Mouse (Mus musculus): ENCODE measurements around the gene Cela3b. TPM values are rescaled to one million over a fixed set of nuclear protein-coding genes. Genes with fewer than 3 reads are reported as not detected.
"Not testable (repeated sequence)": the region's sequence is repeated elsewhere in the genome, so short reads cannot be mapped to it uniquely, and the experiment has no call there.

The Cela3b gene
- total RNA-seq, 4 experiments from 2014 or later = not detected

DNA sequence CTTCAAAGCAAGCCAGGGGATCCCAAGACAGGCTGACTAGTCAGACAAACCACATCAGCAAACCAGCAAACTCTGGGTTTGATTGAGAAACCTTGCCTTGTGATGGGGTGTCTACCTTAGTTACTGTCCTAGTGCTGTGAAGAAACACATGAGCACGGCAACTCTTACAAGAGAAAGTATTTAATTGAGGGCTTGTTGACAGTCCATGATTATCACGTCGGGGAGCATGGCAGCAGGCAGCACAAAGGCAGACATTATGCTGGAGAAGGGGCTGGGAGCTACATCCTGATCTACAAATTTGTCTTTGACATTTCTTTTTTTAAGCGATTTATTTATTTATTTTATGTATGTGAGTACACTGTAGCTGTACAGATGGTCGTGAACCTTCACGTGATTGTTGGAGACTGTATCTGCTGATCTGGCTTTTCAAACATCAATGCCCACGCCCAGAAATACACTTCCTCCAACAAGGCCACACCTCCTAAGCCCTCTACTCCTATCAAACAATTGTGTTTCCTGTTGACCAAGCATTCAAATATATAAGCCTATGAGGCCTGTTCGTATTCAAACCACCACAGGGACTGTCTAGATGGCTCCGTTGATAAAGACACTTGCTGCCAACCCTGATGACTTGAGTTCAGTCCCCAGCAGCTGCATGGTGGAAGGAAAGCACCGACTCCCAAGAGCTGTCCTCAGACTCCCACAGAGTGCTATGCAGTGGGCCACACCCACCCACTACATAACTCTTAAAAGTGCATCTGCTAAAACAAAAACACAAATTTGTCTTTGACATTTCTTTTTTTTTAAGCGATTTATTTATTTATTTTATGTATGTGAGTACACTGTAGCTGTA is 12.4 kb downstream of the Cela3b start:
- no peak for DNase-seq (ENCODE audit: low spot score in 2 of 2)

DNA sequence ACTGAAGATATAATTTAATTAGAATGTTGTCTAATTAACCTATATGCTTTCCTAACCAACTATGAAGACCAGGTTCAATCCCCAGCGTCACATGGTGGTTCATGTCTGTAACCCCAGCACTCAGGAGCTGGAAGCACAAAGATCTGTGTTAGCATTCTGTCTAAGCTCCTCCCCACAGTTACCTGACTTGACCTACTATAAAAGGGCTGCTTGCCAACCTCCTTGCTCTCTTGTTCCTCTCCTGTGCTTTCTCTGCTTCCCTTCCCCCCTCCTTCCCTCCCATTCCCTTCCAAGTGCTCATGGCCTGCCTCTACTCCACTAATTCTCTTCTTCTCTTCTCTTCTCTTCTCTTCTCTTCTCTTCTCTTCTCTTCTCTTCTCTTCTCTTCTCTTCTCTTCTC is 15.4 kb downstream of the Cela3b start:
- DNase-seq (ENCODE audit: low spot score in 2 of 2) = no peak

DNA sequence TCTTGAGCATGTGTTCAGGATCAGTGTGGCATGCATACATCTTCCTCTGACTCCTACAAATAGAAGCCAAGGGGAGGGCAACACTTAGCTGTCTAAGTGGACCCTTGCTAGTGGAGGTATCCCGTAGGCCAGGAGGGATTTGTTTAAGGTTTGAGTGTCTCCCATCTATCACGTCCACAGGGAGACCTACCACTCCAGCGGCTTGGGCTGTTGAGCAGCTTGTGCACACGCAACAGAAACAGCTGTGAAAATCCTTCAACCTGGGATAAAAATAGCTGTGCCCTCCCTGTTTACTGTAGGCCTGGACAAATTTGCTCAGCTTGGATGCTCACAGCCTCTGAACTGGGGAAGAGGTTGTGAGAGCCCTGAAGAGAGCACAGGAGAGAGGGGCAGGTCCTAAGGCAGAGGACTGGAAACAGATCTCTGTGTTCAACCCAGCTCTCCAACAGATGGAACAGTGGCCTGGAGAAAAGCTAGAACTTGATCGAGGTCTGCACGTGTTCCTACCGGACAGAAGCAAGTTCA is 18.1 kb downstream of the Cela3b start:
- DNase-seq (ENCODE audit: low spot score in 2 of 2) = not testable (repeated sequence)

DNA sequence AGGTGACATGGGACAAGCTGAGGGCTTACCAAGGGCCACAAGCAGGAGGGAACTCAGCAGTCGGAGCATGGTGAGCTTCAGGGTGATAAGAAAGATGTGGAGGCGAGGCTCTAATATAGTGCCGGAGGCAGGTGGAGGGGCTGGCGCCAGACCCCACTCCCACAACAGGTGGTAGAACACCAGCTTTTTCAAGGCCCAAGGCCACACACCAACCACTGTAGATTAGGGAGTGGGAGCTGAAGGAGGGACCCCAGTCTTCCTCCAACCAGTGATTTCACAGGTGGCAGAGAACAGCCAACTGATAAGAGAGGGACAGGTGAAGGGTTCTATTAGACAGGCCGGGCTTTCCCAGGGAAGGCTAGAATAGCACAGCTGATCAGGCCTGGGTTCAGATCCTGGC is 20.6 kb downstream of the Cela3b start, which contains the start of gene Cela3a:
Gene Cela3a, minus strand, starts transcription at position 101 of the 400 bp plus-strand sequence.
- no peak for DNase-seq (ENCODE audit: low spot score in 2 of 2)

DNA sequence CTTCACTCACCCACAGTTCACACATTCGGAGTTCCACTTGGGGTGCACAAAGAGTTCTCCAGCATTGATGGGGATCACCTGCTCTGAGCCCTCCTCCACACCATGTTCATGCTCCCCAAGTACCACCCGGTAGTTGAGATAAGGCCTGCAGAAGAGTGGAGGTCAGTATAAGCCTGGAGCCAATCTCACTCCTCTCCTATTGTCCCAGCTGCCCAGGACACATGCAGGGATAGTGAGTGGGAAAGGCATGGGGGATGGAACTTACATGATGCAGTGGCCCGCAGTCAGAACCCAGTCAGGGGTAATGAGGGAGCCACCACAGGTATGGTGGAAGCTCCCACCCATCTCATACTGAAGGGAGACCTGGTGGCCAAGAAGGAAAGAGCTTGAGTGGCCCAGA is 24.8 kb downstream of the Cela3b start:
- DNase-seq (ENCODE audit: low spot score in 2 of 2) = no peak

DNA sequence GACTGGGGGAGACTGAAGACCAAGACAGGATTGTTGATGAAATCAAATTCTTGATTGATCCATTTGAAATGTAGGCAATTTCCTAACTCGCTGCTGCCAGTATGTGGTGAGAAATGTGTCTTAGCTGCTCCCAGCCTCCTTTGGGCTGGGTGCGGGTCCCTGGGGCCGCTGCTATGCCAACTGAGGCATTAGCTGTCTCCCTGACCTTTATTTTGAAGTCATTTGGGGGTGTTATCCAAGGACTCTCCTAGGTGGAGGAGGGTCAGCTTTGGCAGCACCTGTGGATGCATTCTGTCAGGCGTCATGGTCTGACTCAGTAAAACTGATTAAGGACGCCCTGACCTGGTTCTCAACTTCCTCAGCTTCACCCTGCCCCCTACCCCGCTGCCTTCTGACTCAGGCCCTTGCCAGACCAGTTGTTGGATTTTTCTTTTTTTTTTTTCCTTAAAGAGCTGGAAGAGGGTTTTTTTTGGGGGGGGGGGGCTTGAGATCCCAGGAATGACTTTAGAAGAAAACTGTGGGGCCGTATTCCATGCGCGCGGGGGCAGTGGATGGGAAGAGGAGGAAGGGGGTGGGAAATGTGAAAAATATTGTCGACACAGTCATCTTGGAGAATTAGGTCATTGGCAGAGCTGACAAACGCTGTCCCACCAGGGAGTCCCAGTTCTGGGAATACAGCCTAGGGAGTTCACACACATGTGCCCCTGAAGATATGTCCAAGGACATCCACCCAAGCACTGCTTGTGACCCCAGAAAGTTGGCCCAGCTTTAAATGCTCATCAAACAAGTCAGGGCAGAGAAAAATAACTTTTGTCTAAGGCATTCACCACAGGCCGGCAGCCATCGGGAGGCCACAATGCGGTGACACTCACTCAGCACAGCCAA is 33.5 kb downstream of the Cela3b start:
- no peak for DNase-seq (ENCODE audit: low spot score in 2 of 2)

DNA sequence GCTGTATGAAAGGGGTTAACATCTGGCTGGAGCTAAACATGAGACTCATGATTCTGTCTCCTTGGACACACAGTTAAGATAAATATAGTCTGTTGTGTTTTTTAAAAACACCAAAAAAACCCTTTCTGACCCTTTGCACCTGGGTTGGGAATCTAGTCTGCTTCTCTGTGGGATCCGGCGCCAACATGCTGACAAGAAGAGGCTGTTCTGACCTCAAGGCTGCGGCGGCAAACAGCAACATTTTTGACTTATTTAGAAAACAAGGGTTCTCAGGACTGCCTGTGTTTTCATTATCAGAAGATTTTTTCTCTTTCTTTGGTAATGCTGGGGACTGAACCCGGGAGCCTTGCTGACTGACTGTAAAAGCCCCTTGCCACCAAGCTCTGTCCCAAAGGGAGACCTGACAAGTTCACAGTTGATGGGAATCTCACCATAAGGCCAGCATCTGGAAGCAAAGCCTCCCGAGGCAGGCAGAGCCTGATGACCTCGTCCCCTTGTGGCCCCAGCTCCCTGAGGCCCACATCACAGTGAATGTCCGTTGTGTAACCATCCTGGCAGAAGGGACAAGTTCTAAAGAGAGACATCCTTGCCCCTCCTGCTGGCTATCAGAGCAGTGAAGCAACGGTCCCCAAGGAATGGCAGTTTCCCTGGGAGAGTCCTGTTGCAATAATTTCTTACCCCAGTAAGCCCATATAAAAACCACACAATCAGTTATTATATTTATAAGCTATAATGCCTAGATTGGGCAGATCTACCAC is 36.8 kb downstream of the Cela3b start:
- no peak for DNase-seq (ENCODE audit: low spot score in 2 of 2)

DNA sequence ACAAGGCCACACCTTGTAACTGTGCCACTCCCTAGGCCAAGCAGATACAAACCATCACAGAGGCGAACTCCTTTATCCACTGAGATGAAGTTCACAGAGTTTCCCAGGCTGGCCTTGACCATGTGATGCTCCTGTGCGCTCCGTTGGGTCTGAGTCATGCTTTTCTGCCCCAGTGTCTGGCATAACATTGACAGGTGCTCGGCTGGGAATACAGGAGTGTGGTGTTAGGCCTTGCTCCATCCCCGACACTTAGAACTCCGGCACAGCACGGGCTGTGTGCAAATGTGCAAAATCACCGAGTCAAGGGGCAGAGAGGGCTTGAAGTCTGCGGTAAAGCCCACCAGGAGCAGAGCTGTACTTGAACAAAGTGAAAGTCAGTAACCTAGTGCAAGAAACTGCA is 37.5 kb downstream of the Cela3b start:
- DNase-seq (ENCODE audit: low spot score in 2 of 2) = no peak

DNA sequence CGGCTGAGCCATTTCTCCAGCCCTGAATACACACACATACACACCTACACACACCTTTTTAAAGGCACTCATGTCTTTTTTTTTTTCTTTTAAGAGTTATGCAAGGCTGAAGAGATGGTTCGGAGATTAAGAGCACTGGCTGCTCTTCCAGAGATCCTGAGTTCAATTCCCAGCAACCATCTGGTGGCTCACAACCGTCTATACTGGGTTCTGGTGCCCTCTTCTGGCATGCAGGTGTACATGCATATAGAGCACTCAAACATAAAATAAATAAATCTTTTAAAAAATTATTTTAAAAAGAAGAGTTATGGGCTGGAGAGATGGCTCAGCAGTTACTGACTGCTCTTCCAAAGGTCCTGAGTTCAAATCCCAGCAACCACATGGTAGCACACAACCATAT is 39.1 kb downstream of the Cela3b start:
- DNase-seq (ENCODE audit: low spot score in 2 of 2) = no peak

DNA sequence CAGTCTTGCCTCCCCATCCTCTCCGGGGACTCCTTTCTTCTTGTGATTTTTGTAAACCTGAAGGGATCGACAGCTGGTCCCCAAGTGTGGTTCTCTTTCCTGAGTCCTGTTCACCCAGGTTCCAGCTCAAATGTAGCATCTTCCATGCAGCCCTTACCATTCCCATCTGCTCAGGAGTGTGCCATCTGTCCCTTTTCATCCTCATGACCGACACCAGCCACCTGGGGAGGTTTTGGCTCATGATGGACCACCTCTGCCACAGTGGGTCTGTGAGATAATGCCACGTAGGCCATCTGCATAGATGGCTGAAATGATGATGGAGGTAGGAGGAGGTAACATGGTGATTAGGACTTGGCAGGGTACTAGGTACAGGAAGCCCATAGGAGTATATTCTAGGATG is 40.1 kb downstream of the Cela3b start:
- DNase-seq (ENCODE audit: low spot score in 2 of 2) = no peak

DNA sequence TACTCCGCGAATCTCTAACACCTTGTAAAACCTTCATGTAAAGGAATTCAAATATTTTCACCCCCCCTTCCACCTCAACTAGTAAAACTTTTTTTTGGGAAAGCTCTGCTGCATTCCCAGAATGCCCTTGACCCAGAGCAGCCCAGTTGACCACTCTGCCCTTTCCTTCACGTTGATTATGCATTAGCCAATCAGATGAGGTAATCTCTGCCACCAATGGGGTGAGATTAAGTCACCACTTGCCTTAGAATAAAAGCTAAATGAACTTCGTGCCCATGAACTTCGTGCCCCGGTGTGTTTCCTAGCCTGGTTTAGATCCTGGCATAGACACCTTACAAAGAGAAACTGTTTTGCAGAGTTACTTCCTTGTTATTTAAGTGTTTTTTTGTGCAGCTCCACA is 41.4 kb downstream of the Cela3b start:
- no peak for DNase-seq (ENCODE audit: low spot score in 2 of 2)

DNA sequence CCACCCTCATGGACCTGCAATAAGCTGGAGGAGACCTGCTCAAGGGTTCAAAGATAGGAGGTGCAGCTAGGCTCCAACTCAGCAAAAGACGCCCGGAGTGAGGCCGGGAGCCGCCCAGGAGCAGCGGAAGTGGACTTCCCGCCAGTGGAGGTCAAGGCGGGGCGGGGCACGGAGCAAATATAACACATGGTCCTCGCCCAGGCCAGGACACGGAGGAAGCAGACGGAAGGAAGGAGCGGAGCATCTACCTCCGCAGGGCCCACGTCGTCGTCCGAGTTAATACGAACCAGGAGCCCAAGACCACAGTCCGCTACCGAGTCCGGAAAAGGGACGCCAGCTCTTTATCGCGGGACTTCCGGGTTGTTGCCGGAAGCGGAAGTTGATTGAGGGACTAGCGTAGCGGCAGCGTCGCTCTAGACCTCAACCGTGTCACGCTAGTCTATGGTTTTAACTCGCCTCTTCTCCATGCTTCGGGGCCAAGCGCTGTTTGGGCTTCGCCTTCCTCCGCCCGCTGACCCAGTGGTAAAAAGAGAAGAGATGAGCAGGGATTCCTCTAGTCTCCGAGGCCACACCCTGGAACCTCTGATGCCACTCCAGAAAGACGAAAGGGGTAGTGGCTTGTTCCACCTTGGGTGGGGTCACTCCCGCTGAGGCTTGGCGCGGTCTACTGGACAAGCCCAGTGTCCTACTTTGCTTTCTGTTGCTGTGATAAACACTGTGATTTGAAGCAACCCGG is 42.1 kb downstream of the Cela3b start:
- DNase-seq (ENCODE audit: low spot score in 2 of 2) = peak; percentile 70 to 75

DNA sequence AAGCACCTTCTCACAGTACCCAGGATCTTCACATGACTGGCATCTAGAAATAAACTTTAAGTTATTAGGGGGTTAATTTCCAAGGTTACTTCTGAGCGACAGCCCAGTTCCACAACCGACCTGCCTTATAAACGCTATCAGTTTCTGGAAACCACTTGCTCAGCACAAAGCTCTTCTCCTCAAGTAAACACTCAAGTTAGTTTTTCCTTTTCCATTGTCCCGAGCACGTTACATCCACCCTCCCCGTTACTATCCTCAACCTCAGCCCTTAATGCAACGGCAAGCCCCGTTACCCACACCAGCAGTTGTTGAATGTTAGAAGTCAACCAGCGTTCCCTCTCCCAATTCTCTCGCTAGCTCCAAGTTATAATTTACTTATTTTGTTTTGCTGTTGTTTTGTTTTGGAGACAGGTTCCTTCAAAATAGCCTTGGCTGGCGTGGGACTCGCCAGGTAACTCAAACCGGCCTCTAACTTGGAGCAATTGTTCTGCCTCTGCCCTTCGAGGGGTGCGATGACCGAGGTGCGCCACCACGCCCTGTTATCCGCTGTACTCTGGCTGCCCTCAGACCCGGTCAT is 42.8 kb downstream of the Cela3b start:
- no peak for DNase-seq (ENCODE audit: low spot score in 2 of 2)

DNA sequence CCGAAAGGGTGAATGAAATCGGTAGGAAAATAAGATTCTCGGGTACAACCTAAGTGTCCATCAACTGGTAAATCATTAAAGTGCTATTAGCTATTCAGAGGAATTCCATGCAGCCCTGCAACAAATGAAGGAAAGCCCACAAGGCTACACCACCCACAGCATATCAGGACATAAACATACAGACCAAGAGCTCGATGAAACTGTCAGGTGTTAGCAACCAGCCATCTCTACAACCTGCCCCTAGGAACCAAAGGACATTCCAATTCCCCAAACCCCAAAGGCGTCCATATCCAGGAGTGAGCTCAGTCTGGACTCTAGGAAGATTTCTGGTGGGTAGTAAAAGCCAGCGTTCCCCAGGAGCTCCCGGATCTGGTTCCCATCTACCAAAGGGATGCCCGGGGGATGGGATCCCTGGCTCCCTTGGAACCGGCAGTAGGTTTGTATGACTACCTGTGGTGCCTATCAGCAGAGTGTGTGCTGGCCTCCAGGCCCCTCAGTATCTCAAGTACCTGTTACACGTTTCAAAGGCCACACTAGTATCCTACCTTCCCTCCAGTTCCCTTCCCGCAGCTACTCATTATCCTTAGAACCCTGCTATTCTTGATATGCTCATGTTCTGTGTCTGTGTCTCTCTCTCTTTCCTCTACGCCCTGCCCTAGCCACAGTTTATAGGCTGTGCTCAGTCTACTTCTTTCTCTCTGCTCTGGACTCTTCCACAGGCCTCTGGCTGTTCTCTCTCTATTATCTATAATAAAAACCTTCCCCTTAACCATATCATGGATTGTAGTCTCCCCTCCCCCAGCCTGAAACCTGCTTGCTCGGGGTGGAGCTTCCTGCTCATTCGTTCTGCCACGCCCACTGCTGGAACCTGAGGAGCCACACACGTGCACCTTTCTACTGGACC is 49.4 kb downstream of the Cela3b start:
- no peak for DNase-seq (ENCODE audit: low spot score in 2 of 2)

DNA sequence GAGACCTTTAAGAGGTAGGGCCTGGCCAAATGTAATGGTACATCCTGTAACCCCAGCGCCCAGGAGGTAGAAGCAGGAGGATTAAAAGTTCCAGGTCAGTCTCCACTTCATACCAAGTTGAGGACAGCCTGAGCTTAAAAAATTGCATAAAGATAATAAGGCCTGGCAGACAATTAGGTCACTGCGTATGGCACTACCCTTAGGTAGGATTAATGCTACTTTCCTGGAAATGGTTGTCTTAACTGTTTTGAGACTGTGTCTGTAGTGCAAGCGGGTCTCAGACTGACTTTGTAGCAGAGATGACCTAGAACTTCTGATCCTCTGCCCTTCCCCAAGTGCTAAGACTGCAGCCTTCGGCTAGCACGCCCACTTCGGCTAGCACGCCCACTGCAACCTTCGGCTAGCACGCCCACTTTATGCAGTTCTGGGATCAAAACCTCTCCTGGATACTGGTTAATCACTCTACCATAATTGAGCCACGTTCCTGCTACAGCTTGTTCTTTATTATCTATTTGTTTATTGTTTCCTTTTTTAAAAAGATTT is 50.6 kb downstream of the Cela3b start:
- no peak for DNase-seq (ENCODE audit: low spot score in 2 of 2)

DNA sequence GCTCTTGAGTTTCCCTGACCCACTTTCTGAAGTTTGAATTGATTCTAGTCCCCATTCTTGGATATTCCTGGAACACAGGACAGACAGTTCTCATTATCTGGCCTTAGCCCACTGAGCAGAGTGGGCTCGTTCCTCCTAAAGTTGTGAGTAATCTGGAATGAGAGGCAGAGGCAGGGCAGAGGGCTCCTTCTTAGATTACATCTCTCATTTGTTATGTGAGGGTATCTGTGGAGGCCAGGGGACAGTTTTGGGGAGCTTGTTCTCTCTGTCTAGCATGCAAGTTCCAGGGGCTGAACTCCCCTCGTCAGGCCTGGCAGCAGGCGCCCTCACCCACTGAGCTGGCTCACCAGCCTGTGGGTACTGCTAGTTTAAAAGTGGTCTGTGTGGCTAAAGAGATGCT is 51.3 kb downstream of the Cela3b start:
- no peak for DNase-seq (ENCODE audit: low spot score in 2 of 2)

DNA sequence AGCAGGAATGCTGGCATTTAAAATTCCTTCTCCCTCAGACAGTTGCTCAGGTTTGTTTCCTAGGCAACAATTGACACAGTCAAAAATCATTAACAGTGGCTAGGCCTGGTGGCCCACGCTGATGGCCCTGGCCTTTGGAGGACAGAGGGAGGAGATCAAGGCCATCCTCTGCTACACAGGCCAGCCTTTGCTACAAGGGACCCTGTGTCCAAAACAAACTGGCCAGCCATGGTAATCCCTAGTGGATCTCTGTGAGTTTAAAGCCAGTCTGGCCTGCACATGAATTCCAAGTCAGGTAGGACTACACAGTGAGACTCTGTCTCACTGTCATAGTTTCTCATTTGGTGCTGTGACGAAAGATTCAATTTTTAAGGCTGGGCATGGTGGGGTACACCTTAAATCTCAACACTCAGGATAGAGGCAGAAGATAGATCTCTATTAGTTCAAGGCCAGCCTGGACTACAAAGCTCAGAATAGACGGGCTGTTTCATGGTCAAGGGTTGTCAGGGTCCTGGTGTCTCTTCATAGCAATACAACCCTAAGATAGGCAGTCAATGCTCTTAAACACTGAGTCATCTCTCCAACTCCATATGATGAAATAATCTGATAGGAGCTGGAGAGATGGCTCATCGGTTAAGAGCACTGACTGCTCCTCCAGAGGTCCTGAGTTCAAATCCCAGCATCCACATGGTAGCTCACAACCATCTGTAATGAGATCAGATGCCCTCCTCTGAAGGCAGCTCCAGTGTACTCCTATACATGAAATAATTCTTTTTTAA is 52.6 kb downstream of the Cela3b start:
- no peak for DNase-seq (ENCODE audit: low spot score in 2 of 2)

DNA sequence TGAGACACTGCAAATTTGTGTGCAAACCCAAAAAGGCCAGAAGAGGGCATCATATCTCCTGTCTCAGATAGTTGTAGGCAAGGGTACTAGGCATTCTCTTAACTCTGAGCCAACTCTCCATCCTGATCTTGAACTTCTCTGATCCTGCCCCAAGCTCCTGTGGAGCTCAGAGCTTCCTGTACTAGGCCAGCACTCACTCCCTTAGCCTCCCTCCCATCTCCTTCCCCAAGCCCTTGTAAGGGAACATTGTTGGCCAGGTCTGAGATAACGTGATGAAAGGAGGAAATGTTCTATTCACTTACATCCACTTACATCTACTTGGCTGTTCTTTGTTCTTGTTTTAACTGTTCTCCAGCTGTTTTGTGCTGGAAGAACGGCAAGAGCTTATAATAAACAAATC is 53.6 kb downstream of the Cela3b start:
- no peak for DNase-seq (ENCODE audit: low spot score in 2 of 2)
